Mouse (Mus musculus) layer of hippocampus, adult 8-10 months (tissue): ENCODE results near the gene Nemf. TPM values are rescaled to one million over a fixed set of nuclear protein-coding genes. Genes with fewer than 3 reads are reported as not detected.

Source experiments
- DNase-seq, 2 experiments: peaks; one replicate each; pipeline ENCODE4 v3.0.0; 2022; ENCODE audit warnings: low spot score in 2 of 2
- microRNA-seq, 2 experiments: library from miRNA; unstranded; fragments of <30 nt; microRNA quantifications; one replicate each; pipeline ENCODE4 v1.2.0; 2022
- total RNA-seq, 4 experiments: library from RNA; stranded (reverse); gene quantifications; 2 replicates each; pipeline ENCODE4 v1.2.4; 2022

The Nemf gene
- total RNA-seq, 4 experiments from 2014 or later: 47.0 to 54.0 (median 50.5) TPM

GRCm38 (mm10) chr12:69265031-69265430 is 91.9 kb downstream of the Nemf start:
- DNase-seq: no peak

GRCm38 (mm10) chr12:69262251-69262650 is 94.7 kb downstream of the Nemf start:
- no peak for DNase-seq

Small RNAs within 50 kb of the gene (microRNA-seq; reads per million reads assigned to microRNA genes)
- 0 reads per million in 2 experiments for gene Gm47299
- 0 reads per million in 2 experiments for gene Gm47305

Other genes with a start within 250 kb of the Nemf start
- 1,000 to 10,000 TPM; 1,074 to 1,561 (median 1,323) TPM for gene Rps29, start 198.0 kb downstream of the Nemf start, total RNA-seq
- not detected for gene Lrr1, start 188.4 kb downstream of the Nemf start, total RNA-seq
- gene Rpl36al, start 173.1 kb downstream of the Nemf start, total RNA-seq: 100 to 1,000 TPM; 153 to 207 (median 179) TPM
- 10 to 100 TPM; 26.7 to 28.9 (median 27.3) TPM for gene Mgat2, start 173.0 kb downstream of the Nemf start, total RNA-seq
- gene Gm49383, start 160.1 kb downstream of the Nemf start, total RNA-seq: 1 to 10 TPM; 6.2 to 8.3 (median 7.0) TPM
- 1 to 10 TPM; 1.0 to 1.9 (median 1.4) TPM for gene Dnaaf2, start 158.7 kb downstream of the Nemf start, total RNA-seq
- gene Gm49384, start 152.9 kb downstream of the Nemf start, total RNA-seq: 1 to 10 TPM; 2.5 to 5.0 (median 3.8) TPM
- 1 to 10 TPM in 1 of 4 experiments, under 1 TPM in 3; 0.71 to 1.0 (median 0.80) TPM for gene Pole2, start 129.0 kb downstream of the Nemf start, total RNA-seq
- gene Klhdc1, start 116.0 kb downstream of the Nemf start, total RNA-seq: 10 to 100 TPM; 16.0 to 24.5 (median 17.5) TPM
- 100 to 1,000 TPM; 121 to 127 (median 123) TPM for gene Klhdc2, start 60.5 kb downstream of the Nemf start, total RNA-seq
- 10 to 100 TPM; 38.7 to 56.0 (median 49.2) TPM for gene Arf6, start 15.0 kb upstream of the Nemf start, total RNA-seq
- gene Gm9887, start 15.3 kb upstream of the Nemf start, total RNA-seq: 1 to 10 TPM in 1 of 4 experiments, under 1 TPM in 1, not detected in 2; 0.98 to 1.9 TPM
- 10 to 100 TPM; 19.9 to 22.4 (median 20.1) TPM for gene Vcpkmt, start 225.9 kb upstream of the Nemf start, total RNA-seq